Mouse (Mus musculus) embryo, embryonic 10 days (tissue): Measurements from ENCODE around the gene Thtpa.

Source experiments
- DNase-seq: peaks from one replicate; pipeline ENCODE4 v3.0.0-alpha.2; 2015; ENCODE audit warnings: low spot score

Gene Thtpa

DNA sequence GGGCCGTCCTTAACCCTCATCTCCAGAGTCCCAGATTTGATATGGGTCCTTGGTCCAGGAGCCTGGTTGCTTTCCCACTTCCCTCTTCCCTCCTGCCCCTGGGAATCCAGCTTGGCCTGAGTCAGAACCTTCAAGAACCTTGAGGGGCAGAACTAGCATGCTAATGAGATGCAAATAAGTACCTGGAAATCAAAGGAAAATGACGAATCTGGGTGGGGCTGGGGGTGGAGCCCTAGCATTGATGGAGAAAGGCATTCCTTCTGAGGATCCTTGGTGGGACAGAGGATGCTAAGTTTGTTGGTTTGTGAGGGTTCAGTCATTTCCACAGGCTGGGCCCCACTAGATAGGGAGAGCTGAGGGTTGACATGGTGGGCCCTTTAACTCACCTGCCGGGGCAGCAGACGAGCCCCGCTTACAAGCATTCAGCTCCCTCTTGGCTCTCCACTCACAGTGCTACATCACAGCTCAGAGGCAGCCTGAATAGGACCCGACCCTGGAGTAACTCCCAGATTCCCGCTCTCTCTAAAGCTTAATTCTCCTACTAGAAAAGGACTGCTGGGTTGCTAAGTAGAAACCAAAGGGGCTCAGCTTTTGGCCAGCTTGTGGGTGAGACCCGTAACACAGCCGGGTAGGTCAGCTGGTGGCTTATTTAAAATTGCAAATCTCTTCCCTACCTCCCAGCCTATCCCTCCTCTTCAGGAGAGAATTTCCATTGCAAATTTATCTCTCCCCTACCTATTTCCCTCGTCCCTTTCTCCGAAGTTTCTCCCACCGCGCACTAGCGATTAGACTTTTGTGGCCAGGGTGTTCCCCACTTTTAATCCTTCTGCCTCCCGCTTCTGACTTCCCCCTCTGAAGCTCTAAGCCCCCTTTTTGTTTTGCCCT is 16.9 kb upstream of the Thtpa start:
- no peak for DNase-seq

DNA sequence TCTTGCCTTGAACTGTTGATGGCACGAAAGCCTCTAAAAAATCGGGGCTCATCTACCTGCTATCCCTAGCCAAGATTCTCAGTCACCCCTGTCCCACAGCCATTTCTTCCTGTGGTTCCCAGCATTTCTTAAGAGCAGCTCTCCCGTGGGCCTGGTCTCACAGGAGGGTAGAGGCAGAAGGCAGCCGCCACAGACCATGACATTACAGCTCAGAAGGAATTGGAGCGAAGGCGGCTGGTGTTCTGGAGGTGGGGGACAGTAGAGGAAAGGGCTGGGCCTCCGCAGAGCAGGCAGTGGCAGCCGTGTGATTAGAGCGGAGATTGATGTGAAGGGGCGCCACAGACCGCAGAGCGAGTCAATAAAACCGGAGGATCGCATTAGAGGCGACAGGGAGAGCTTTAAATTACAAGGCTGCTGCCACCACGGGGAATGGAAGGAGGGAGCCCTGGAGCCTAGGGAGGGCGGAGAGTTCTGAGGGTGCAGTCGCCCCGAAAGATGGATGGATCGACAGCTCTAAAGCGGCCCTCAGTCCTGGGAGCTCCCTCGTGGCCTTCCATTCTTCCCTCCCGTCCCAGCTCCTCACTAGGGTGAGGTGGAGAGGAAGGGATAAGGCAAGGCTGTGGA is 16.1 kb upstream of the Thtpa start:
- peak; percentile 65 for DNase-seq

DNA sequence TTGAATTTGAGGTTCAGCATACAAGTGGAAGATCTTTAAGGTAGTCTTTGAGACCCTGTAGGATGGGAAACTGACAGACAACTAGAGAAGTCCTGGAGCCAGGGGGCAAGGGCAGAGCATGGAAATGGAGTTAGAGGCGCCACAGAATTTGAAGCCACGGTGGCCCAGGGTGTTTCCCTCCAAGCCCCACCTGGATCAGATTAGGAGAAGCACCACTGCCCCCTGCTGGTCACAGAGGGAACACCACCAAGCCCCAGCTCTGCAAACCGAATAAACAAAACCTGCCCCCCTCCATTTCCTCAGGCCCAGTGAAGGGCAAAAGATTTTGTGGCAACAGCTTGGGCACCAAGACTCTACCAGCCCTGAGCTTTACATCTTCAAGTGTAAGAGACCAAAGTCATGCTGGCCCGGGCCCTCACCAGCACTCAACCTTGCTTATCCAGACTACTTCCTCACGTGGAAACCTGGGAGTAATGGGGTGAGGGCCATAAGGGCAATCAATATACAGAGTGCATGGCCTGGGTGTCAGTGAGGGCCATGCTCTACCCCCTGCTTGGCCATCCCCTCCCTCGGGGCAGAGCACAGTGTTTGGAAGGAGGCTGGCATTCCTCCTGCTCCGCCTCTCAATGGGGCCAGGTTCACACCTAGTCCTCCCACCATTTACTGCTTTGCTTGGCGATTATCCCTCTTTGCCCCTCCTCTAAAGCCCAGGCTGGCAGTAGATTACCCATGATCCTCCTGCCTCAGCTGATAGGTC is 15.2 kb upstream of the Thtpa start:
- DNase-seq: peak; percentile 86

DNA sequence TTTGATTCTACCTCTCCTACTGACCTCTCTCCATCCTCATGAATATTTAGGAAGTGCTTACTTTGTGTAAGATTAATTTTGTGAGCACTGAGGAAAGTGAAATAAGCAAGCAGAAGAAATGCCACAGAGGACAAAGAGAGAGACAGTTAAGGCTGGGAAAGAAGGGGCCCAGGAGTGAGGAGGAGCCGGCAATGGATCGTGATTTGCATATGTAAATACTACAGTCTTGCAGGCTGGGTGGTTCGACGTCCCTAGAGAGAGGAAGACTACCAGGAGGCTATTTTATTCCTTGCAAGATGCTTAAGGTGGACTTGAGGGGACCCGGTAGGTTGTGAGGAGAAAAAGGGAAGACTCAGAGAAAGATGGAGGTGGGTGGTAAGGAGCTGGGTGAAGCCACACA is 13.5 kb upstream of the Thtpa start:
- DNase-seq: no peak

- DNase-seq: no peak
Observed at GRCm38 (mm10) chr14:55083481-55083880, 11.1 kb upstream of the Thtpa start.

GRCm38 (mm10) chr14:55085324-55086008 is 9.1 kb upstream of the Thtpa start:
- DNase-seq: no peak

DNA sequence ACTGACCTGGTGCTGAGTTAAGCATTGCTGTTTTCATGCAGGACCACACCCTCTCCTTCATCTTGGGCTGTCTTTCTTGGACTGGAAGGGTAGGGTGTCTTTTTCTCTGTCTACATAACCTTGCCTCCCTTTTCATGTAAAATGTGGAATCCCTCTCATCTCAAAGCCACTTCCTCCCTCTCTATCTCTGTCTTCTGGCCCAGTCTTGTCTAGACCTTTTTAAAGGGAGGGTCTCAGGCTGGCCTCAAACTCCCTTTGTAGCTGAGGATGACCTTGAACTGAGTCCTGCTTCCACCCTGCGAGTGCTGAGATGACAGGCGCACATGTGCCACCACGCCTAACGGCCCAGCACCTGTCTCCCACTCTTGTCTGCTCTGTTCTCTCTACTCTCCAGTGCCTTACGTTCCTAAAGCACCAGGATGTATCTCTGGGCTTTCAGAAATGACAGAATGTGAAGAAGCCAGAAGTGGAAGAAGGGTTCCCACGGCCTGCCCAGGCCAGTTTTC is 8.5 kb upstream of the Thtpa start:
- no peak for DNase-seq

GRCm38 (mm10) chr14:55089199-55089947 is 5.2 kb upstream of the Thtpa start:
- DNase-seq: peak; percentile 46

DNA sequence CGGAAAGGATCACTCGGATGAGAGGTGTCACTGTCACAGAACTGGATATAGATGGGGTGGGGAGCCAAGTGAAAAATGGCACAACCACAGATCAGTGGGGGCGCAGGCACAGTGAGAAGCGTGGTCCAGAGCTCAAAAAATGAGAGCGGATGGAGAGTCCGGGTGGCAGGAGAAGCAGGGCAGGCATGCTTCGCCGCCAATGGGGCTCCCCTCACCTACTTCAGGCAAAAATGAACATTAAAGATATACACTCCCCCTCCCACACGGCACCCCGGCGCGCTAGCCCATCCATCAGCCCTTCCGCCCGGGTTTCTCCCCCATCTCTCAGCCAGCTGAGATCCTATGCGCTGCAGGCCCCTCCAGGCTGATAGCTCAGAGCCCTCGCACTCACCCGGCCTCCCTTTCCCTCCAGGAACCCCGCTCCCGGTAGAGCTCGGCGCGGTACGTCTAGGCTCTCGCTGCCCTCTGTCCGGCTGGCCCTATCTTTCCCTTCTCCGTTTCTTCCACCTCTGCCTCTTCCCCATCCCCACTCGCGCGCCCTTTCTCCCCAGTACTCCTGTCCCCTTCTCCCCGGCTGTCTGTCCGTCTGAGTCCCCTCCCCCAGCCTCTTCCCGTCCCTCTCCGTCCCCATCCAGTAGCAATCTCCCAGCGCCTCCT is 3.2 kb upstream of the Thtpa start:
- DNase-seq: peak; percentile 38

- peak; percentile 96 for DNase-seq
Observed at GRCm38 (mm10) chr14:55092011-55092577, 2.5 kb upstream of the Thtpa start, which contains the start of gene Zfhx2. Zfhx2 (minus strand) TSS chr14:55092324.

- DNase-seq: no peak
Observed at GRCm38 (mm10) chr14:55093927-55094326, 657 bp upstream of the Thtpa start.

GRCm38 (mm10) chr14:55095263-55095662 is 679 bp downstream of the Thtpa start:
- no peak for DNase-seq

GRCm38 (mm10) chr14:55095671-55096070 is 1.1 kb downstream of the Thtpa start:
- no peak for DNase-seq

DNA sequence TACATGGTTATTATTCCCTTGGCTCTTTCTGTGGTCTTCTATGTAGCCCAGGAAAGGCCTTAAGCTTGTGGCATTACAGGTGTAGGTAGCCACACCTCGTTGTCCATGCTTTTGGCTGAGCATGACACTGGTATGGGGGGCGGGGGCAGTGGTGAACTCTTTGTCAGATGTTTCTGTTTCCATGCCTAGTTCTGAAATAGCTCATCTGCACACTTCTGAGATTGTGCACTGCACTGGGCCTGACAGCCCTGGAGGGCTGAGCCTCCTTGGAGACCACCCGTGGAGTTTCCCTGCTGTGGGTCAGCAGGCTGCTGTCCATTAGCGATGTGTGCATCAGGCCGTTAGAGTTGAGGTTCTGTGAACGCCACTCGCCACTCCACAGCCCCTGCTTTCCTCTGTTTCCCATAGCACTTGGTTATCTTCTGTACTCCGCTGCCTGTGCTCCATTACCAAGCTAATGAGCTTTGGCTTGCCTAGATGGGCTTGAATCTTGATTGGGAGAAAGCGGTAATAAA is 2.0 kb downstream of the Thtpa start:
- DNase-seq: no peak

GRCm38 (mm10) chr14:55097646-55098045 is 3.1 kb downstream of the Thtpa start:
- no peak for DNase-seq

DNA sequence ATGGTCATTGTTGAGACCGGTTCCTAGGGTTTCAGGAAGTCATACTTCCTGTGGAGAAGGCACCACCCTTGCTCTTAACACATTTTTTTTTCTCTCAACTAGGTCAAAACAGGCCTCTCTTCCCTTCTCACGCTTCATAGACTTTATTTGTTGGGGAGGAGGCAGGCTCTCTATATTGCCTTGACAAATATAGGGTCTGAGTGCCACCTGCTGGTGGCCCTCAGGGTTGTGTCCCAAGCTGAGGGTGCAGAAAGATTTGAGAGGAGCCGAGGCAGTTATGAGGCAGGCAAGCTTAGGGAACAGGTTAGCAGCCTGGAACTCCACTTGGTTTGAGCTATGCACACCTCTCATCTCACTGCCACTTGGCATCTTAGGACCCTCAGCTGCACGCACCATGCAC is 3.5 kb downstream of the Thtpa start:
- peak; percentile 47 for DNase-seq

- DNase-seq: peak; percentile 75
Observed at GRCm38 (mm10) chr14:55101592-55101991, 7.0 kb downstream of the Thtpa start.

GRCm38 (mm10) chr14:55102253-55102785 is 7.7 kb downstream of the Thtpa start:
- no peak for DNase-seq

DNA sequence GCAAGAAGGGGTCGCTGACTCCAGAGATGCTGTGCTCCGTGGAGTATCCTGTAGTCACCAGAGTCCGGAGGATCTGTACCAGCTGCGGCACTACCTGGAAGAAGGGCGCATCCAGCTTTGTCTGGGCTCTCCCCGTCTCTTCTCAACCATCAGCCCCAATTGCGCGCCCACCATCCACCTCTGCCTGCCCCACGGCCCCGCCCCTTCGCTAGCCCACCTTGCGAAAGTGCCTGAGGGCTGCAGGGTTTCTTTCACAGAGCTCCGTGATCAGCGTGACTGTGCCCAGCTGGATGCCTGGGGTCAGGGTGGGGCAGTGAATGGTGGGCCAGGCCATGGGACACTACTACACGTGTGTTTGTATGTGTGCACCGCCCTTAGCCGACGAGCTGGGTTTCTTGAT is 9.8 kb downstream of the Thtpa start:
- DNase-seq: no peak

GRCm38 (mm10) chr14:55105386-55105785 is 10.8 kb downstream of the Thtpa start:
- DNase-seq: peak; percentile 34
